Mouse (Mus musculus): ENCODE measurements around the gene Mat2b.
"Not testable (repeated sequence)": the region's sequence is repeated elsewhere in the genome, so short reads cannot be mapped to it uniquely, and the experiment has no call there.

Mat2b gene

DNA sequence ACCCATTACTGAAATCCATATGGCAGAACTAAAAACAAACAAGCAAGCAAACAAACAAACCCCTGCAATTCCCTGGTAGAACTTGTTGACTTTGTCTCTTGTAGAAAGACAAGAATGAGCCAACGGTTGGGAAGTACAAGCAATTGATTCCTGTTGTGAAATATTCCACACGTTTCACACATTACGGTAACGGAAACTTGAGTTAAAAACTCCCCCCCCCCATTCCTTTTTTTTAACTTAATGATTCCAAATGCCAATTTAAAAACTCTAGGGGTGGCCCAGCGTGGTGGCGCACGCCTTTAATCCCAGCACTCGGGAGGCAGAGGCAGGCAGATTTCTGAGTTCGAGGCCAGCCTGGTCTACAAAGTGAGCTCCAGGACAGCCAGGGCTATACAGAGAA, at the start of gene Mat2b:
Mat2b (minus strand) TSS at position 101 of the 400 bp plus-strand sequence.
- no peak for ATAC-seq (ENCODE audit: low TSS enrichment)

DNA sequence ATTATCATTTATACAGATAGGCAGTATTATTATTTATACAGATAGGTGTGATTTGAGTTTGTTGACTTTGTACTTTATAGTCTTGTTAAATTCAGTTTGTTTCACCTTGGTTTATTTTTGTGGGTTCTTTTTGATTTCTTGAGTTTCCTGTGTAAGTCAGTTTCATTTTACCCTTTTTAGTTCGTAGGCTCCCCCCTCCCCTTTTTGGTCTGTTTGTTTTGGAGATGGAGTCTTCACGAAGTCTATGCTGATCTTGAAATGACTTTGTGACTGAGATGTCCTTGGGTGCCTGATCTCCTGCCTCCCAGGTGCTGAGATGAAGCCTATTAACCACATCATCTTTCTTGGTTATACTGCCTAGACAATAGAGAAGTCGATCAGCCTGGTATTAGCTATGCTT, 49.3 kb upstream of the Mat2b start:
- ATAC-seq (ENCODE audit: low TSS enrichment): no peak

DNA sequence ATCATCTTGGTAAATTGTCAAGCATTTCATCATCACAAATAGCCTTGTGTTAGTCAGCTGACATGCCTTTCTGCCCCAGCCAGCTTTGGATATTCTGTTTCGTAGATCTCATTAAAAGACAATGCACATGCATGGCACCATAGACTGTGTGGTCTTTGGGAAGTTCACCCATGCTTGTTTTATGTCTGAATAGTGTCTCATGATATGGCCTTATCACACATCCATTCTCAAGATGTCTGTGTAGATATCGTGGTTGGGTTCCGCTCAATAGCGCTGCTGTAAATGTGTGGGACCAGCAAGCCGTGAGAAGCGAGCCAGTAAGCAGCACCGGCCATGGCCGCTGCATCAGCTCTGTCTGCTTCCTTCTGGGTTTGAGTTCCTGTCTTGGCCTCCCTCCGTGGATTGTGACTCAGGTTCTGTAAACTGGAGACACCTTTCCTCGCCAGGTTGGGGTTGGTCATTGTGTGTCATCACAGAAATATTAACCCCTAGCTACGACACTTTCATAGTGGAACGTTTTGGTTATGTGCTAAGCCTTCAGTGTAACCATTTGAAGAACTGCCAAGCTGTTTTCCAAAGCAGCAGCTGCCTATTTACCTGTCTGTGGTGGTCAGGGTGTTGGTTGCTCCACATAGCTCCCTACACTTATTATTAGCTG, 46.7 kb upstream of the Mat2b start:
- ATAC-seq (ENCODE audit: low TSS enrichment): no peak

GRCm38 (mm10) chr11:40737369-40737768, 42.4 kb upstream of the Mat2b start:
- ATAC-seq (ENCODE audit: low TSS enrichment): no peak

- no peak for ATAC-seq (ENCODE audit: low TSS enrichment)
Observed at GRCm38 (mm10) chr11:40734251-40734752, 39.3 kb upstream of the Mat2b start.

GRCm38 (mm10) chr11:40733339-40734174, 38.6 kb upstream of the Mat2b start, which contains the start of the genes Hmmr and Nudcd2:
TSS of gene Hmmr (minus strand) at chr11:40733422.
TSS of gene Nudcd2 (plus strand) at chr11:40733667.
- peak; percentile 99 for ATAC-seq (ENCODE audit: low TSS enrichment)

DNA sequence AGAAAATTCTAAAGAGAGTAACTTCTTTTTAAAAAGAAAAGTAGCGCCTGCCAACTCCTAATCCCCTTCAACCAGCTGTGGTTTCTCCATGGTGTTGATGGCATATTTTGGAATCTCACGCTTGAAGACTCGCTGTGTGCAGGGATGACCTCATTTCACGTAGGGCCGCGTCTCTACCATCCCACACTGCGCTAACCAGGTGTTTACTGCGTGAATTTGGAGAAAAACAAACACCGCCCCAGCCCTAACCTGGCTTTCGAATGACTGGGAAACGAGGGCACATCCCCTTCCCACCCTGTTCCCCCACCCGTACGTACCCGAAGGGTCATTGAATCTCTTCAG, 38.0 kb upstream of the Mat2b start:
- no peak for ATAC-seq (ENCODE audit: low TSS enrichment)

GRCm38 (mm10) chr11:40718324-40718723, 23.3 kb upstream of the Mat2b start:
- no peak for ATAC-seq (ENCODE audit: low TSS enrichment)

DNA sequence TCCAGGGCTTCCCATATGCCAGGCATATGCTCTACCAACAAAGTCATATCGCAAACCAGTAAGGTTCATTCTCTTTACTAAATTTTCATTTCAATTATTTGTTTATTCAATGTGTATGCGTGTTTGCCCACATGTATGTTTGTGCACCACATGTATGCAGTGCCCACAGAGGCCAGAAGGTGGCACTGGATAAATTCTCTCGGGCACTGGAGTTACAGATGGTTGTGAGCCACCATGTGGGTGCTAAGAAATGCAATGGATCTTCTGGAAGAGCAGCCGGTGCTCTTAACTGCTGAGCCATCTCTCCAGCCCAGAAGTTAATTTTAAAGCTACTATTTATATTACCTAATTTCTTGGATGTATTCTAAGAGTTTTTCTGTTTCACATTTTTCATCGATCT, 20.5 kb upstream of the Mat2b start:
- ATAC-seq (ENCODE audit: low TSS enrichment): peak; percentile 74

DNA sequence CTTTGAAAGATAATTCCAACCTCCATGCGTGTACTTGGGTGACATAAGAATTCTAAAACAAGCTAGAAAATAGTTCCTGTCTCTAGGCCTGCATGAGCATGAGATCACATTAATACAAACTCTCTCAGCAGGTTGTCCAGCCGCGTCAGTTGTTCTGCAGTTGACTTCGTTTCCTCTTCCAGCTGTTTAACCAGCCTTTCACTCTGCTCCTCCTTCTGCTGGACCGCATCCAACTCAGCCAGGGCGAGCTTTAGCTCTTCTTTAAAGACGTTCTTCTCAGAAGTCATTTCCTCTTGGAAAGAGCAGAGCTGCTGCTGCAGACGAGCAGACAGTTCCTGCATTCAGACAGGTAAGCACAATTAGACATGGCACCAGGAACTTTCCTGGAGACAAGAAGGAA, 18.9 kb upstream of the Mat2b start:
- ATAC-seq (ENCODE audit: low TSS enrichment): no peak

DNA sequence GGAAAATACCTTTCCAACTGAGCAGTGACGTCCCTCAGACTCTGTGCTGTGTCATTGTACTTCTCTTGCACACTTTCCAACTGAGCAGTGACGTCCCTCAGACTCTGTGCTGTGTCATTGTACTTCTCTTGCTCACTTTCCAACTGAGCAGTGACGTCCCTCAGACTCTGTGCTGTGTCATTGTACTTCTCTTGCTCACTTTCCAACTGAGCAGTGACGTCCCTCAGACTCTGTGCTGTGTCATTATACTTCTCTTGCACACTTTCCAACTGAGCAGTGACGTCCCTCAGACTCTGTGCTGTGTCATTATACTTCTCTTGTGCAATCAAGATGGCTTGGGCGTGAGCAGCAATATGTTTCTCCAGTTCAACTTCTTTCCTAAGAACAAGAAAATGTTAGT, 14.9 kb upstream of the Mat2b start:
- not testable (repeated sequence) for ATAC-seq (ENCODE audit: low TSS enrichment)

DNA sequence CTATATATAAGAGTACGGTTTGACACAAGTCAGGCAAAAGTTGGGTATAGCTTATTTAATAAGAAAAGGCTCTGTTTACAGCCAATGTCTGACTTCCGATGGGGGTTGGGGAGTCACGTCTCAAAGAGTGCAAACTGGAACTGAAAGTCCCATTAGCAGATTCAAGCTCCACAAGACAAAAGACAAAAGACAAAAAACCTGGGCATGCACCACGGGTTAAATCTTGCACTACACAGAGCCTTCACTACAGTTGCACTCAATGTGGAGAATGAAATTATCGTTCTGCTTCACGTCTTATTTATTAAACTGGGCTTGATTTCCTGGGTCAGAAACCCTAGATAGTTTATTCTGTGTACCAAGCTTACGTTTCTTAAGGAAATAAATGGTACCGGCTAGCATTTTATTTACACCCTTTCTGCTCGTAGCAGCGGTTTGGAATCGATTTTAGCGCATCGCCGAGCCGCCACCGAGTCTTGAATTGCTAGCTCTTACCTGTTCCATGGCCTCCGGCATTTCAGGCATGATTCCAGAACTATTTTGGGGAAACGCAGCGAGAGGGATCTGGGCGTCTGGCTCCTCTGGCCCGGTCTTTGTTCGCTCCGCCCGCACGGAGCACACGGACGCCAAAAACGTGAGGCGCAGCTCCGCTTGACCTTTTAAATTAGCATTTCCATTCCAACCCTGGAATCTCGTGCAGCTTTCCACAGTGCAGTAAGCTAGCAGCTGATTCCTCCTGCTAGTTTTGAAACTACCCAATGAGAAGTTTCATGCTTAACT, 504 bp downstream of the Mat2b start:
- peak; percentile 41 for ATAC-seq (ENCODE audit: low TSS enrichment)

DNA sequence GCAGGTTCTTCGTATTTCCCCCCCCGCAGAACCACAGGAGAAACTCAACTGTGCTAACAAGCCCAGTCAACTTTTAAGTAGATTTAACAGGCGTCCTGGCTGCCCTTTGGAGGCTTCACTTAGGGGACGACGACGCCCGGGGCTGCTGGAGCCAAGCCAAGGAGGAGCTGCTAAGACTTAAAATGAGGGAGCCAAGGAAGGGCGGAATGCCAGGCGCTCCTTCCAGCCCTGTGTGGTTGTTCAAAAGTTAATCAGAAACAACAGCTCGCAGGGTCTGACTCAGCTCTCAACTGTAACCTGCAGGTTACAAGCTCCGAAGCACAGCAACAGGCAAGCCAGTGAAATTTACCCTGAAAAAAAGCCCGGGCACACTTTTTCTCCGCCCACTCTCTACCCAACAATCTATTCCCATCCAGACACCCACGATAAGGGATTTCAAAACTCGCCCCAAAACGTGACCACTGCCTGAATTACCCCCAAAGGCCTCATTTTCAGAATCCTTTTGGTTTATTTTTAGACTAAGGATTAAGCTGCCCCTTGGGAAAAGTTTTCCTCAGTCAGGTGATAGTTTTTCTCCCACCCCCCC, 1.5 kb downstream of the Mat2b start:
- peak; percentile 5; the same call in 1 of the 2 replicates for ATAC-seq (ENCODE audit: low TSS enrichment)

GRCm38 (mm10) chr11:40692511-40693365, 2.3 kb downstream of the Mat2b start:
- ATAC-seq (ENCODE audit: low TSS enrichment): peak; percentile 90

GRCm38 (mm10) chr11:40692101-40692509, 2.9 kb downstream of the Mat2b start:
- peak; percentile 60 for ATAC-seq (ENCODE audit: low TSS enrichment)

DNA sequence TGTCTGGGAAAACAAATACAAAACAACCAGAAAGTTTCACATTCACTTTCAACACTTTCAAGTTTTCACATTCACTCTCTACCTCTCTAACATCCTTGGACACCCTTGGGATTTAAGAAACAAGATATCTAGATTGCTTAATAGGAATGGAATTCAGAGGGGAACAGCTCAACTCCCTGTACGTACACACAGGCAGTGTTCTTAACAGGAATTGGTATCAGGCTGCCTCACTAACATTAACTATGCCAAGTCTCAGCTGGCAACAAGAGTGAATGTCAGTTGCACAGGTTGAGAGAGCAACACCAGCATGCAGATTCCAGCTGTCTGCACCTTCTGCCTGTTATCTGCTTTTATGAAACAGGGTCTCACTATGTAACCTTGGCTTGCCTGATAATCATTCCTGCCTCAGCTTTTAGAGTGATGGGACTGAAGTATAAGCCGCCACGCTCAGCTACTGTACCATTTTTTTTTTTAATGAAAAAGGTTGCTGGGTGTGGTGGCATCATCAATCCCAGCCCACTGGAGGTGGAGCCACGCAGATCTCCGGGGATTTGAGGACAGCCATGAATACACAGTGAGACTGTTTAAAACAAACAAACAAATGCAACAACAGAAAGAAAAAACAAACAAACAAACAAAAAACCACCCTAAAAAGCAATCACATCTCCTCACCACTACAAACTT, 4.4 kb downstream of the Mat2b start:
- ATAC-seq (ENCODE audit: low TSS enrichment): no peak

DNA sequence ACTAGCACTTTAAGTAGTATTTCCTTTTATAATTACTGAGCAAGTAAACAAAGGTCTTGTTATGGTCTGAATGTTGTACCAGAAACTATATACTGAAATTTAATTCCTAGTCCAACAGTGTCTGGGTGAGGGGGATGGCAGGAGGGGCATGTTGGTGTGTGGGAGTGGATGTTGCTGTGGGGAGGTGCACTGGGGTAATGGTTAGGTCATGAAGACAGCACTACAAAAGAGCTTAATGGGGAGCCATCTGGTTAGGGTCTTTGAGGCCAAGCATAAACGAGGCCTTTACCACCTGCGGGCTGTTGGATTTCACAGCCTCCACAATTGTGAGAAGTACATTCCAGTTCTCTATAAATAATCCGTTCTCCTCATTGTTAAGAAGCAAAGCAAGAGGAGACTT, 11.7 kb downstream of the Mat2b start:
- ATAC-seq (ENCODE audit: low TSS enrichment): peak; percentile 38

- no peak for ATAC-seq (ENCODE audit: low TSS enrichment)
Observed at GRCm38 (mm10) chr11:40682456-40682855, 12.5 kb downstream of the Mat2b start.

- no peak for ATAC-seq (ENCODE audit: low TSS enrichment)
Observed at GRCm38 (mm10) chr11:40677169-40677568, 17.8 kb downstream of the Mat2b start.

GRCm38 (mm10) chr11:40675014-40675730, 19.8 kb downstream of the Mat2b start:
- peak; percentile 90 for ATAC-seq (ENCODE audit: low TSS enrichment)

Measured in frontal cortex, adult (tissue).